13 mouse cellular contexts compared by ENCODE assay signal in the genomic region with DNA sequence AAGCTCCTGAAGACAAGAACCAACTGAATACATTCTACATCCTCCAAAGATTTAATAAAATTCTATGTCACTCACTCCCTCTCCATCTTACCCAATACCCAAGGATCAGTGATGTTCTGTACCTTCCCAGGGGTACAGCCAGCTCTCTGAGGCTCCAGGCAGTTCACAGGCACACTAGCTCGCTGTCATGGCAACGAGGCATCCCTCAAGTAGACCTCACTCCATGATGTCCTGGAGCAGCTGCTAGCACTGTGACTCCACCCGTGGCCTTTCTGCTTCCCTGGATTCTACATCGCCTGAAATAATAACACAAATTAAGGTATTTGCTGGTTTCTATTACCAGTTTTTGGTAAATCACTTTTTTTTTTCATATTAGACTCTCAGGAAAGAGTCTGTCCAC.
A peak's percentile ranks its signal among the peaks of the same experiment; 100 is the strongest.
DNase-seq lines count a peak whose midpoint lies in the region; ATAC-seq lines count a peak whose summit lies in the region.
"Had no signal": no experiment of that assay in that cellular context is flagged by ENCODE, and none has a peak within 500 bp of the region (broad histone marks: within the 10 kb centered on the region; RNA-seq: fewer than 3 reads in every experiment).

No protein-coding gene starts in this region.

- no peaks in the 10 kb centered on the region for H3K9me3 ChIP-seq in forebrain, embryonic 11.5 days (ENCODE audit: control insufficient read depth, low read length)
- H3K9me3 ChIP-seq in forebrain, embryonic 10.5 days: no peaks in the 10 kb centered on the region
- no peaks in the 10 kb centered on the region for H3K9me3 ChIP-seq in midbrain, embryonic 14.5 days (ENCODE audit: control insufficient read depth, low read length)
- H3K9me3 ChIP-seq: embryonic facial prominence, embryonic 13.5 days; kidney, embryonic 15.5 days had no signal

- no peak overlapping the region for H3K27ac ChIP-seq in forebrain, embryonic 11.5 days (ENCODE audit: low read depth, low read length)
- no peak overlapping the region for H3K27ac ChIP-seq in forebrain, embryonic 10.5 days
- no peak overlapping the region for H3K27ac ChIP-seq in midbrain, embryonic 14.5 days (replicated peaks; ENCODE audit: low read depth, low read length)
- H3K27ac ChIP-seq: embryonic facial prominence, embryonic 13.5 days; kidney, embryonic 15.5 days had no signal

- H3K9ac ChIP-seq in forebrain, embryonic 11.5 days (ENCODE audit: low read length): no peak overlapping the region
- no peak overlapping the region for H3K9ac ChIP-seq in midbrain, embryonic 14.5 days (replicated peaks; ENCODE audit: low read length)
- H3K9ac ChIP-seq: embryonic facial prominence, embryonic 13.5 days; kidney, embryonic 15.5 days had no signal

- 63% methylated on average over 4 of the region's 4 CpGs for WGBS in forebrain, embryonic 11.5 days
- WGBS in forebrain, embryonic 10.5 days: 72% methylated on average over 4 of the region's 4 CpGs
- 45% methylated on average over 4 of the region's 4 CpGs for WGBS in midbrain, embryonic 14.5 days

- no peak for DNase-seq in forebrain, embryonic 11.5 days (ENCODE audit: low spot score)
- DNase-seq in forebrain, embryonic 10.5 days (ENCODE audit: extremely low spot score, low spot score): no peak
- peak; percentile 18 for DNase-seq in R1 (ENCODE audit: low read depth, low spot score)
- peak; percentile 50 to 59 for DNase-seq in cerebellum, postnatal 14 days
- DNase-seq in midbrain, embryonic 14.5 days: peak; percentile 65
- no peak for DNase-seq in layer of hippocampus, adult 8-10 months (ENCODE audit: low spot score in 2 of 2)
- DNase-seq in lung, postnatal 25 days (ENCODE audit: low spot score): no peak
- no peak for DNase-seq in heart, adult 18-20 months
- DNase-seq: liver; lung, postnatal 10 days; thymus, postnatal 14 days had no signal

- H3K4me2 ChIP-seq in forebrain, embryonic 11.5 days (ENCODE audit: low read depth, low read length, severe bottlenecking): no peak overlapping the region
- H3K4me2 ChIP-seq in midbrain, embryonic 14.5 days (ENCODE audit: low read length): no peak overlapping the region
- H3K4me2 ChIP-seq: embryonic facial prominence, embryonic 13.5 days; kidney, embryonic 15.5 days had no signal

- ATAC-seq in forebrain, embryonic 11.5 days (replicated peaks; ENCODE audit: low FRiP score): peak; percentile 68
- ATAC-seq in midbrain, embryonic 14.5 days (ENCODE audit: low FRiP score, low TSS enrichment): no peak

- H3K36me3 ChIP-seq in forebrain, embryonic 11.5 days (ENCODE audit: control insufficient read depth, insufficient read depth, low read length): no peaks in the 10 kb centered on the region
- no peaks in the 10 kb centered on the region for H3K36me3 ChIP-seq in forebrain, embryonic 10.5 days (replicated peaks)
- no peaks in the 10 kb centered on the region for H3K36me3 ChIP-seq in midbrain, embryonic 14.5 days (ENCODE audit: control insufficient read depth, insufficient read depth, low read length)
- H3K36me3 ChIP-seq: embryonic facial prominence, embryonic 13.5 days; kidney, embryonic 15.5 days had no signal

- H3K4me3 ChIP-seq in forebrain, embryonic 11.5 days (ENCODE audit: low read depth, low read length): no peak overlapping the region
- H3K4me3 ChIP-seq in forebrain, embryonic 10.5 days: no peak overlapping the region
- no peak overlapping the region for H3K4me3 ChIP-seq in midbrain, embryonic 14.5 days (replicated peaks; ENCODE audit: low read depth, low read length)
- H3K4me3 ChIP-seq: embryonic facial prominence, embryonic 13.5 days; kidney, embryonic 15.5 days had no signal

- no peaks in the 10 kb centered on the region for H3K4me1 ChIP-seq in forebrain, embryonic 11.5 days (replicated peaks; ENCODE audit: control insufficient read depth, insufficient read depth, low read length)
- H3K4me1 ChIP-seq in forebrain, embryonic 10.5 days: no peaks in the 10 kb centered on the region
- peaks cover 3% of the 10 kb centered on the region; the same call in 1 of the 2 replicates for H3K4me1 ChIP-seq in midbrain, embryonic 14.5 days (ENCODE audit: control insufficient read depth, insufficient read depth, low read length)
- H3K4me1 ChIP-seq: embryonic facial prominence, embryonic 13.5 days; kidney, embryonic 15.5 days had no signal

- no peaks in the 10 kb centered on the region for H3K27me3 ChIP-seq in forebrain, embryonic 11.5 days (ENCODE audit: control insufficient read depth, insufficient read depth, low read length)
- no peaks in the 10 kb centered on the region for H3K27me3 ChIP-seq in forebrain, embryonic 10.5 days (ENCODE audit: poor library complexity, severe bottlenecking)
- H3K27me3 ChIP-seq in midbrain, embryonic 14.5 days (ENCODE audit: control insufficient read depth, insufficient read depth, low read length): no peaks in the 10 kb centered on the region
- H3K27me3 ChIP-seq: embryonic facial prominence, embryonic 13.5 days; kidney, embryonic 15.5 days had no signal

Comparison
In these comparisons a context has a peak if more than half of its experiments do, and no peak if none do; other contexts are left out.
1. DNase-seq: peak in R1 (single experiment), cerebellum, postnatal 14 days (2 of 2) and midbrain, embryonic 14.5 days (single experiment); none in forebrain, embryonic 11.5 days (single experiment), forebrain, embryonic 10.5 days (single experiment), layer of hippocampus, adult 8-10 months (0 of 2), lung, postnatal 25 days (single experiment) and heart, adult 18-20 months (0 of 2).